Mouse (Mus musculus): ENCODE results near the gene Dusp3. TPM values are rescaled to one million over a fixed set of nuclear protein-coding genes. Genes with fewer than 3 reads are reported as not detected.
"Not testable (repeated sequence)": the region's sequence is repeated elsewhere in the genome, so short reads cannot be mapped to it uniquely, and the experiment has no call there.

Gene Dusp3
- polyA plus RNA-seq, 1 experiment = 27.9 TPM

- no peak for TF ChIP-seq CTCF (IDR thresholded peaks at IDR 0.05; ENCODE audit: extremely low read depth, insufficient read length, insufficient replicate concordance, low read depth, low read length)
- 0 out of 2 replicates have a peak, but pooled peaks cover 1% of the 10 kb centered on the region for H3K4me1 ChIP-seq (ENCODE audit: control insufficient read depth, insufficient read depth, insufficient read length, low read length)
- no peak overlapping the region for H3K4me3 ChIP-seq (ENCODE audit: low read depth, low read length)
- H3K27me3 ChIP-seq (ENCODE audit: control insufficient read depth, insufficient read depth, low read length) = no peaks in the 10 kb centered on the region
- no peaks in the 10 kb centered on the region for H3K36me3 ChIP-seq (ENCODE audit: control insufficient read depth, insufficient read depth, low read length)
- H3K27ac ChIP-seq (ENCODE audit: insufficient read depth, low read depth, low read length) = no peak overlapping the region
- WGBS = 86% methylated on average over 3 of the region's 3 CpGs
Observed at GRCm38 (mm10) chr11:101990244-101990643, 3.4 kb upstream of the Dusp3 start.

DNA sequence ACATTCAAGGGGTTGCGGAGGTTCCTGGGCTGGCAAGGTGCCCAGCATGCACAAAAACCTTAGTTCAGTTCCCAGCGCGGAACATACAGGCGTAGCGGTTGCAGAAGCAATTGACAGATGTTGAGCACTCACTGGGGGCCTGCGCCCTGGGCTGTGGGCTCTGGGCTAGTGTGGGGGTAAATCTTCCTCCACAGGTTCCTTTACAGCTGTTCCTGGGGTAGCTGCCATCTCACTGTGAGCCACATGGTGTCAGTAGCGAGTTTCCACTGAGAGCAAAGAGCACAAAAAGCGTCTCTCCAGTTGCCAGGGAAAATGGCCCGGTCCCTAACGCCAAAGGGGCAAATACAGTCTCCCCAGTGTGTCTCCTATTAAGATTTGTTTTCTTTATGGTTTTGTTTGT, 823 bp downstream of the Dusp3 start:
- H3K4me3 ChIP-seq (ENCODE audit: low read depth, low read length) = no peak overlapping the region
- H3K27ac ChIP-seq (ENCODE audit: insufficient read depth, low read depth, low read length) = no peak overlapping the region
- TF ChIP-seq CTCF (IDR thresholded peaks at IDR 0.05; ENCODE audit: extremely low read depth, insufficient read length, insufficient replicate concordance, low read depth, low read length) (peak; percentile 86; the same call in 1 of the 2 replicates), POLR2A (IDR thresholded peaks at IDR 0.05; ENCODE audit: low read depth, low read length) (no peak)
- peaks cover 15% of the 10 kb centered on the region for H3K4me1 ChIP-seq (ENCODE audit: control insufficient read depth, insufficient read depth, insufficient read length, low read length)
- no peaks in the 10 kb centered on the region for H3K27me3 ChIP-seq (ENCODE audit: control insufficient read depth, insufficient read depth, low read length)
- WGBS = under 1% methylated on average over 10 of the region's 10 CpGs
- H3K36me3 ChIP-seq (ENCODE audit: control insufficient read depth, insufficient read depth, low read length) = no peaks in the 10 kb centered on the region; the same call in 1 of the 2 replicates

DNA sequence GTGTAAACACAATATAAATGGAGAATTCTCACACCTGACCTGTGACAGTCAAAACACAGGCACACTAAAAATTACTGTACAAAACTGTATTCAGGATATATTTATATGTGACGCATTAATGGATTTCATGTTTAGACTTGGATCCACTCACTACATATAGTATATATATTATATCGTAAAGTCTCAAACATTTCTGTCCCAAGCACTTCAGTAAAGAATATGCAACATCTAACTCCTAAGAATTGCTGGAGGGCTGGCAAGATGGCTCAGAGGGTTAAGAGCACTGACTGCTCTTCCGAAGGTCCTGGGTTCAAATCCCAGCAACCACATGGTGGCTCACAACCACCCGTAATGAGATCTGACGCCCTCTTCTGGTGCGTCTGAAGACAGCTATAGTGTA, 1.4 kb downstream of the Dusp3 start:
- H3K4me1 ChIP-seq (ENCODE audit: control insufficient read depth, insufficient read depth, insufficient read length, low read length) = peaks cover 15% of the 10 kb centered on the region
- not testable (repeated sequence) for H3K4me3 ChIP-seq (ENCODE audit: low read depth, low read length); H3K27ac ChIP-seq (ENCODE audit: insufficient read depth, low read depth, low read length); H3K36me3 ChIP-seq (ENCODE audit: control insufficient read depth, insufficient read depth, low read length); H3K27me3 ChIP-seq (ENCODE audit: control insufficient read depth, insufficient read depth, low read length)
- WGBS = 38% methylated on average over 6 of the region's 6 CpGs

DNA sequence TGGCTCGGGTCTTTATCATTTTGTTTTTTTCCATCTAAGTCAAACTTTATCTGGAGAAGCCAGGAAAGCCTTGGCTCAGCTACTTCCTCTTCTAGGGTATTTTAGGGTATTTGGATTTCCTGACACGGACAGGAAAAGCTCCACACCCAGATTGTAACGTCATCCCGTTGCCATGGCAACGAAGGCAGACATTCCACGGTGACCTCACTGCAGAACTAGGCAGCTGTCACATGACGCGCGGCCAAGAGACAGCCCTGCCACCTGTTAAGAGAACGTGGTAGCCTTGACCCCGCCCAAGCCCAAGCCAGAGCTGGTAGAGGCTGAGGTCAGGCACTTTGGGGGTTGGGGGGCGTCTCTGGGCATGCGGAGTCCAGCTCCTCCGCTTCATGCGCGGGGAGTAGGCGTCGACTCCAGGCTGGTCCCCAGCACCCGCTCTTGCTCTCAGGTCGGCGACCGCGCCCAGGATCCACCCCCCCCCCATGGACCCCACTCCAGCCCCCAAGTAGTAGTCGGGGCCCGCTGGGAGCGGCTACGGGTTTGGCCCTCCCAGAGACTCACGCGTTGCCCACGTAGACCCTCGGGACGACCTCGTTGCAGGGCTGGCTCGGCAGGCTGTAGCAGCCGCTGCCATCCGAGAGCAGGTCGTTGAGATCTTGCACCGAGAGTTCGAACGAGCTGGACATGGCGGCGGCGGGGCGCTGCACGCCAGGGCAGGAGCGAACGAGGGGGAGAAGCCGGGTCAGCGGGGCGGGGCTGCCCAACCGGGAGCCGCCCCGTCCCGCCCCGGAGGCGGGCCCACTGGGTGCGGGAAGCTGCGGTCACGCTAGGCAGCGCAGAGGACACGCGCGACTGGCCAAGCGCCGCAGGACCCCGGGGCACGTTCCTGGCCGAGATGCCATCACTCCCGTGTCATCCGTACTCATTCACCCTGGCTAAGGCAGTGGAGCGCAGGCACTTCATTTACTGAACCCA, 2.5 kb downstream of the Dusp3 start, which contains the start of gene Cfap97d1:
Gene Cfap97d1 (plus strand): TSS at position 226 of the 972 bp plus-strand sequence.
- under 1% methylated on average over 71 of the region's 71 CpGs for WGBS

DNA sequence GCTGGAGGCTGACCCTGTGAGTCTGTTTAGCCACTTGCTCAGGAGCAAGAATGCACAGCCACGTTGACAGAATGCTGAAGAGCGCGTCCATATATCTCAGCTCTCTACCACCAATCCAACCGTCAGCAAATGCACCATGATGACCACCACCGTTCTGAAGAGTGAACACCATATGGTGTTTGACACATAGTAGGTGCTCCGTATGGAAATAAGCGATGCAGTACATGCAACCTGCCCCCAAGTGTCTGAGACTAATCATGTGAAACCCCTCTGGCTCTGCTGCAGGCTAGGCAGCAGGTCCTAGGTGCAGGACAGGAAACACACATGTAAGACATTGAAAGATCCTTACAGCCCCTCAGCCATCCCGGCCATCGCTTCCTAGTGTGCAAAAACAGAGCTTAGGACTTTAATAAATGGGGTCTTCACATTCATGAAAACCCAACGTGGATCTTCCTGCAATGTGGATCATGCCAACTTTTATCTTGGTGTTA, 3.3 kb downstream of the Dusp3 start:
- Histone ChIP-seq H3K4me3 (ENCODE audit: low read depth, low read length) (peak overlapping the region; percentile 4; the same call in 1 of the 2 replicates), H3K4me1 (ENCODE audit: control insufficient read depth, insufficient read depth, insufficient read length, low read length) (peaks cover 15% of the 10 kb centered on the region), H3K27me3 (ENCODE audit: control insufficient read depth, insufficient read depth, low read length) (no peaks in the 10 kb centered on the region), H3K27ac (ENCODE audit: insufficient read depth, low read depth, low read length) (peak overlapping the region; percentile 61; the same call in 1 of the 2 replicates), H3K36me3 (ENCODE audit: control insufficient read depth, insufficient read depth, low read length) (no peaks in the 10 kb centered on the region; the same call in 1 of the 2 replicates)
- TF ChIP-seq POLR2A (IDR thresholded peaks at IDR 0.05; ENCODE audit: low read depth, low read length) (no peak), CTCF (IDR thresholded peaks at IDR 0.05; ENCODE audit: extremely low read depth, insufficient read length, insufficient replicate concordance, low read depth, low read length) (no peak)
- 60% methylated on average over 10 of the region's 10 CpGs for WGBS

More for the DNA sequence above, 2.5 kb downstream of the Dusp3 start, which contains the start of gene Cfap97d1:
- Histone ChIP-seq H3K27me3 (ENCODE audit: control insufficient read depth, insufficient read depth, low read length) (no peaks in the 10 kb centered on the region), H3K27ac (ENCODE audit: insufficient read depth, low read depth, low read length) (peak within 1 kb of the TSS; percentile 61), H3K4me3 (ENCODE audit: low read depth, low read length) (peak within 1 kb of the TSS; percentile 73), H3K4me1 (ENCODE audit: control insufficient read depth, insufficient read depth, insufficient read length, low read length) (peaks cover 15% of the 10 kb centered on the region), H3K36me3 (ENCODE audit: control insufficient read depth, insufficient read depth, low read length) (no peaks in the 10 kb centered on the region; the same call in 1 of the 2 replicates)
- no peak for TF ChIP-seq POLR2A (IDR thresholded peaks at IDR 0.05; ENCODE audit: low read depth, low read length)
- TF ChIP-seq CTCF (IDR thresholded peaks at IDR 0.05; ENCODE audit: extremely low read depth, insufficient read length, insufficient replicate concordance, low read depth, low read length) = no peak

GRCm38 (mm10) chr11:101982981-101983411, 3.8 kb downstream of the Dusp3 start:
- no peaks in the 10 kb centered on the region for H3K27me3 ChIP-seq (ENCODE audit: control insufficient read depth, insufficient read depth, low read length)
- peaks cover 15% of the 10 kb centered on the region for H3K4me1 ChIP-seq (ENCODE audit: control insufficient read depth, insufficient read depth, insufficient read length, low read length)
- TF ChIP-seq POLR2A (IDR thresholded peaks at IDR 0.05; ENCODE audit: low read depth, low read length) (no peak), CTCF (IDR thresholded peaks at IDR 0.05; ENCODE audit: extremely low read depth, insufficient read length, insufficient replicate concordance, low read depth, low read length) (no peak)
- 84% methylated on average over 6 of the region's 6 CpGs for WGBS
- peak overlapping the region; percentile 4; the same call in 1 of the 2 replicates for H3K4me3 ChIP-seq (ENCODE audit: low read depth, low read length)
- no peaks in the 10 kb centered on the region; the same call in 1 of the 2 replicates for H3K36me3 ChIP-seq (ENCODE audit: control insufficient read depth, insufficient read depth, low read length)
- peak overlapping the region; percentile 61; the same call in 1 of the 2 replicates for H3K27ac ChIP-seq (ENCODE audit: insufficient read depth, low read depth, low read length)

DNA sequence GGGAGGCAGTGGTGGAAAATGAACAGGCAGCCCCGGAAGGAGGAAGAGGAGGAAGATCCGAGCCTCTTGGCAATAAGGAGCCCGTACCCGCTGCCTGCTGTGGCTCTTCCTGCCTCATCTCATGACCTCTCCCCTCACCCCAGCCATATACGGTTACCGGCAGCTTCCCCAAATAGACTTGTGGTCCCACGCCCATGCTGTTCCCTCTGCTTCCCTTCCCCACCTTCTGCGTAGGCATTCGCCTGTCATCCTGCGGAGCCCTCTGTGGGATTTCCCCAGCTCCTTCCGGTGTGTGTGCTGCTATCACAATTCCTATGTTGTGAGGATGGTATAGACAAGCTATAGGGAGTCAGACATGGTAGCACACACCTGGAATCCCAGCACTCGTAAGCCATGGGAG, 5.0 kb downstream of the Dusp3 start:
- Histone ChIP-seq H3K27me3 (ENCODE audit: control insufficient read depth, insufficient read depth, low read length) (no peaks in the 10 kb centered on the region), H3K27ac (ENCODE audit: insufficient read depth, low read depth, low read length) (no peak overlapping the region), H3K4me1 (ENCODE audit: control insufficient read depth, insufficient read depth, insufficient read length, low read length) (peaks cover 15% of the 10 kb centered on the region), H3K36me3 (ENCODE audit: control insufficient read depth, insufficient read depth, low read length) (no peaks in the 10 kb centered on the region; the same call in 1 of the 2 replicates), H3K4me3 (ENCODE audit: low read depth, low read length) (no peak overlapping the region)
- WGBS = 77% methylated on average over 12 of the region's 12 CpGs
- TF ChIP-seq POLR2A (IDR thresholded peaks at IDR 0.05; ENCODE audit: low read depth, low read length) = no peak
- no peak for TF ChIP-seq CTCF (IDR thresholded peaks at IDR 0.05; ENCODE audit: extremely low read depth, insufficient read length, insufficient replicate concordance, low read depth, low read length)

Measured in small intestine, adult 2 months (tissue).